Mouse (Mus musculus) MEL (cell line): Measurements from ENCODE around the gene Lman1l. TPM values are rescaled to one million over a fixed set of nuclear protein-coding genes. Genes with fewer than 3 reads are reported as not detected.

Experiments used
- DNase-seq: peaks from one replicate; pipeline ENCODE4 v3.0.0; 2011; ENCODE audit warnings: low read depth, low spot score
- H3K27ac ChIP-seq: 2 replicates; pipeline ENCODE4 v1.5.1; 2012; ENCODE audit warnings: low read depth, mild to moderate bottlenecking, control low read depth, low read length, moderate library complexity; ENCODE audit not compliant: control insufficient read depth
- H3K27me3 ChIP-seq, 2 experiments: fragments of 150-350 bp in 1 of 2; sonication (generic) in 1 of 2; 2 replicates each; pipeline ENCODE4 v1.6.1; 2012; ENCODE audit warnings: low read length in 2 of 2, mild to moderate bottlenecking in 2 of 2, improper control_type of control experiment in 1 of 2, moderate library complexity in 1 of 2; ENCODE audit not compliant: insufficient read depth in 2 of 2, control insufficient read depth in 1 of 2
- H3K36me3 ChIP-seq, 2 experiments: 2 replicates each; pipeline ENCODE4 v1.6.1; 2012 to 2014; ENCODE audit warnings: low read length in 2 of 2, improper control_type of control experiment in 1 of 2, inconsistent platforms in 1 of 2, mild to moderate bottlenecking in 1 of 2; ENCODE audit not compliant: insufficient read depth in 2 of 2, control insufficient read depth in 1 of 2
- H3K4me1 ChIP-seq, 2 experiments: fragments of 150-350 bp in 1 of 2; sonication (generic) in 1 of 2; 2 replicates each; pipeline ENCODE4 v1.6.1; 2012; ENCODE audit warnings: low read length in 2 of 2, improper control_type of control experiment in 1 of 2, mild to moderate bottlenecking in 1 of 2; ENCODE audit not compliant: insufficient read depth in 2 of 2, control insufficient read depth in 1 of 2
- H3K4me3 ChIP-seq, 2 experiments: fragments of 150-350 bp in 1 of 2; sonication (generic) in 1 of 2; 2 replicates each; pipeline ENCODE4 v1.5.1; 2012; ENCODE audit warnings: low read depth in 2 of 2, low read length in 2 of 2, mild to moderate bottlenecking in 2 of 2, moderate library complexity in 2 of 2, control low read depth in 1 of 2, improper control_type of control experiment in 1 of 2; ENCODE audit not compliant: control insufficient read depth in 1 of 2, insufficient read depth in 1 of 2
- H3K79me2 ChIP-seq: 2 replicates; pipeline ENCODE4 v1.6.1; 2012; ENCODE audit warnings: mild to moderate bottlenecking, low read length, moderate library complexity; ENCODE audit not compliant: control insufficient read depth, poor library complexity, insufficient read depth
- H3K9ac ChIP-seq: 2 replicates; pipeline ENCODE4 v1.6.1; 2012; ENCODE audit warnings: low read depth, mild to moderate bottlenecking, control low read depth, low read length, moderate library complexity; ENCODE audit not compliant: control insufficient read depth, poor library complexity, severe bottlenecking
- H3K9me3 ChIP-seq: fragments of 150-350 bp; sonication (generic); replicated peaks from 2 replicates; pipeline ENCODE4 v1.6.1; 2012; ENCODE audit warnings: mild to moderate bottlenecking, low read length, improper control_type of control experiment, moderate library complexity; ENCODE audit not compliant: insufficient read depth
- BHLHE40 ChIP-seq: IDR thresholded peaks from 2 replicates; pipeline ENCODE4 v1.6.1; 2012; ENCODE audit warnings: low read depth, mild to moderate bottlenecking, inconsistent platforms, low read length, improper control_type of control experiment, borderline replicate concordance
- CHD1 ChIP-seq: IDR thresholded peaks from 2 replicates; pipeline ENCODE4 v1.6.1; 2012; ENCODE audit warnings: low read depth, mild to moderate bottlenecking, inconsistent platforms, low read length, improper control_type of control experiment
- CHD2 ChIP-seq: IDR thresholded peaks from 2 replicates; pipeline ENCODE4 v1.6.1; 2011; ENCODE audit warnings: low read length, improper control_type of control experiment
- EP300 ChIP-seq, 2 experiments: IDR thresholded peaks; 2 replicates each; pipeline ENCODE4 v1.6.1; 2011; ENCODE audit warnings: improper control_type of control experiment in 2 of 2, low read length in 2 of 2, low read depth in 1 of 2, mild to moderate bottlenecking in 1 of 2
- HCFC1 ChIP-seq: IDR thresholded peaks from 2 replicates; pipeline ENCODE4 v1.6.1; 2012; ENCODE audit warnings: low read depth, mild to moderate bottlenecking, inconsistent platforms, low read length, improper control_type of control experiment, moderate library complexity
- KAT2A ChIP-seq: conservative IDR thresholded peaks from 2 replicates; pipeline ENCODE4 v1.6.1; 2012; ENCODE audit warnings: low read depth, low read length, improper control_type of control experiment, inconsistent platforms
- MAX ChIP-seq: IDR thresholded peaks from 2 replicates; pipeline ENCODE4 v1.6.1; 2011; ENCODE audit warnings: low read length, improper control_type of control experiment
- MEF2A ChIP-seq: IDR thresholded peaks from 2 replicates; pipeline ENCODE4 v1.6.1; 2014; ENCODE audit warnings: low read depth, mild to moderate bottlenecking, inconsistent platforms, low read length, improper control_type of control experiment; ENCODE audit not compliant: poor library complexity, insufficient replicate concordance, severe bottlenecking; ENCODE audit errors: extremely low read depth
- NELFE ChIP-seq: IDR thresholded peaks from 2 replicates; pipeline ENCODE4 v1.6.1; 2011; ENCODE audit warnings: low read depth, low read length, improper control_type of control experiment
- NRF1 ChIP-seq: IDR thresholded peaks from 2 replicates; pipeline ENCODE4 v1.6.1; 2014; ENCODE audit warnings: low read depth, mild to moderate bottlenecking, inconsistent platforms, low read length, improper control_type of control experiment, moderate library complexity; ENCODE audit not compliant: poor library complexity, insufficient read depth, severe bottlenecking
- RCOR1 ChIP-seq: IDR thresholded peaks from 2 replicates; pipeline ENCODE4 v1.6.1; 2012; ENCODE audit warnings: low read depth, mild to moderate bottlenecking, inconsistent platforms, low read length, improper control_type of control experiment
- SIN3A ChIP-seq: IDR thresholded peaks from 2 replicates; pipeline ENCODE4 v1.6.1; 2012; ENCODE audit warnings: low read length, improper control_type of control experiment, inconsistent platforms
- SMC3 ChIP-seq: IDR thresholded peaks from 2 replicates; pipeline ENCODE4 v1.6.1; 2011; ENCODE audit warnings: low read depth, low read length, improper control_type of control experiment
- USF2 ChIP-seq, 2 experiments: IDR thresholded peaks; 2 replicates each; pipeline ENCODE4 v1.6.1; 2011 to 2012; ENCODE audit warnings: improper control_type of control experiment in 2 of 2, low read length in 2 of 2, borderline replicate concordance in 1 of 2, inconsistent platforms in 1 of 2, low read depth in 1 of 2, mild to moderate bottlenecking in 1 of 2; ENCODE audit not compliant: insufficient read depth in 1 of 2
- ZC3H11A ChIP-seq: IDR thresholded peaks from 2 replicates; pipeline ENCODE4 v1.6.1; 2012; ENCODE audit warnings: low read depth, mild to moderate bottlenecking, inconsistent platforms, low read length, improper control_type of control experiment
- ZMIZ1 ChIP-seq: IDR thresholded peaks from 2 replicates; pipeline ENCODE4 v1.6.1; 2012; ENCODE audit warnings: low read depth, mild to moderate bottlenecking, inconsistent platforms, low read length, improper control_type of control experiment, moderate library complexity
- polyA plus RNA-seq, 2 experiments: library from polyadenylated mRNA; stranded (reverse) in 1 of 2; unstranded in 1 of 2; fragments of >175 nt in 1 of 2; fragments of >200 nt in 1 of 2; gene quantifications; 2 replicates each; pipeline versions ENCODE4 v1.2.1 to v1.2.4; 2012; ENCODE audit warnings: low replicate concordance in 2 of 2, low read depth in 1 of 2; ENCODE audit not compliant: insufficient read length in 2 of 2, insufficient read depth in 1 of 2, missing spikeins in 1 of 2
- total RNA-seq: library from RNA; depleted of rRNA; stranded (reverse); fragments of 300-350 nt; gene quantifications from 2 replicates; pipeline ENCODE4 v1.2.3, GENCODE M21; 2012

Lman1l gene
- total and polyA plus RNA-seq, 3 experiments, result 0.08 to 0.11 TPM; not detected in 1

DNA sequence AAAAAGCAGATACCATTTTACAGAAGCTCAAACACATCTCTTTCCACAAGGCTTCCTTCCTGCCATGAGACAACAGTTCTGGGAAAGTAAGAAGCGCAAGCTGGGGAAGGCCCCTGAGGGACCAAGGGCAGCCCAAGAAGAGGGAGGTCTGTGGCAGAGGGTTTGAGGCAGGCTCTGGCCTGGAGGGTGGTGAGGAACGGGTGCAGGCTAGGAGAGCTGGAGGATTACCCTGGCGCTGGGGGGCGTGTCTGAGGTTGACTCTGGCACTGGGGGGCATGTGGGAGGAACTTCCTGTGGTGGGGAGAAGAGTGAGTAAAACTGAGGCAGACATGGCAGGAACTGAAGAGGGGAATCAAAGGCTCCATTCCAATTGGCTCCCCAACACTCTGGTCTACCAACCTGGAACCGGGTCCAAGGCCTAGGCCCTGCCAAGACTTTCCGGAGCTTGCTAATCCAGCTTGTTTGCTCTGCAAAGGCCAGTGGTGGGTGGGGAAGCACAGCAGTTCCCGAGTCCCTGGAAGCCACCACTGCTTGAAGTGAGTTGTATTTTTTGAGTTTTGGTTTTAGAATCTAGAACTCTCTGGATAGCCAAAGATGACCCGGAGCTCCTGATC, 2.9 kb downstream of the Lman1l start:
- Histone ChIP-seq H3K9me3 (no peaks in the 10 kb centered on the region), H3K27me3 (no peaks in the 10 kb centered on the region; a peak in 2 of 4 replicates), H3K9ac (no peak overlapping the region), H3K4me1 (peaks cover 0 to 5% of the 10 kb centered on the region in 2 experiments; a peak in 1 of 4 replicates), H3K4me3 (no peak overlapping the region), H3K79me2 (no peaks in the 10 kb centered on the region), H3K36me3 (no peaks in the 10 kb centered on the region), H3K27ac (no peak overlapping the region)
- DNase-seq, result no peak
- TF ChIP-seq NRF1 (no peak), BHLHE40 (no peak), KAT2A (no peak), SIN3A (no peak), CHD2 (no peak), NELFE (no peak)

DNA sequence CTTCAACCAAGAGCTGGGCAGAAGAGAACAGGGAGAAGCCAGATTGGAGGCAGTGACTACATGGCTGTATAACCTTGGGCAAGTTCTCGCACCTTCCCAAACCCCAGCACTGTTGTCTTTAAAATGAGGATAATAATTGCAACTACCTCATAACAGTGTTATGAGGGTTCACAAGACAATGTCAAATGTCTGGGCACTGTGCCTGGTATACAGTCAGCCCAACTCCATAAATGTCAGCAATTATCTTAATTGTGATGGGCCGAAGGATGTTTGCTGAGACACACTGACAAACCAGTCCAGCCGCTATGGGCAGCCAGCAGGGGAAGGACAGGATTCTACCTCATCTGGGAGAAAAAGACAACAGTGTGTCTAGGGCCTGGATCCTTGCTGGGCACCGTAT, 5.8 kb downstream of the Lman1l start:
- no peaks in the 10 kb centered on the region for H3K79me2 ChIP-seq
- peaks cover 0 to 4% of the 10 kb centered on the region in 2 experiments; a peak in 3 of 4 replicates for H3K27me3 ChIP-seq
- TF ChIP-seq CHD1, result no peak

DNA sequence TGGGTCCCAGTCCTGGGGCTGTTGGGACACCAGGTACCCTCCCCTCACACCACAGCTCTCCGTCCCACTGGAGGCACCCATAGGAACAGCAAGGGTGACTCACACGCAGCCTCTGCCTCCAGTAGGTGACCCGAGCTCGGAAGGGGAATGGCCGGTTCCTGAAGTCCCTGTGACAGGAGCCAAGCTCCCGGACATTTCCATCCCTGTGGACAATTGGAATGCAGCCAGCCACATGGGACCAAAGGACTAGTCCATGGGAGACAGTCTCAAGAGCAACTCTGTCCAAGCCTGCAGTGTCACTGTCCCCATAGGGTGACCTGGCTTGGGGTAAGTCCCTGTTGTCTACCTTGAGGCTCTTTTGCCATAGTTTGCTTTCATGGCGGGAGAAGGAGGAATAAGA, 6.6 kb downstream of the Lman1l start:
- Histone ChIP-seq H3K4me1 (peaks cover 0 to 4% of the 10 kb centered on the region in 2 experiments; a peak in 1 of 4 replicates), H3K9me3 (no peaks in the 10 kb centered on the region), H3K9ac (no peak overlapping the region), H3K79me2 (no peaks in the 10 kb centered on the region), H3K27me3 (peaks cover 0 to 4% of the 10 kb centered on the region in 2 experiments; a peak in 3 of 4 replicates), H3K36me3 (no peaks in the 10 kb centered on the region), H3K4me3 (no peak overlapping the region), H3K27ac (no peak overlapping the region)
- TF ChIP-seq USF2 (IDR thresholded peaks at IDR 0.05; ENCODE audit: borderline replicate concordance in 1 of 2, insufficient read depth in 1 of 2, low read depth in 1 of 2, low read length in 2 of 2) (no peak), BHLHE40 (no peak), RCOR1 (no peak), MAX (no peak), HCFC1 (no peak), EP300 (IDR thresholded peaks at IDR 0.05; ENCODE audit: low read depth in 1 of 2, low read length in 2 of 2) (no peak), NELFE (no peak), MEF2A (no peak), ZMIZ1 (no peak), CHD2 (no peak), ZC3H11A (no peak), SMC3 (no peak), NRF1 (no peak)
- DNase-seq, result no peak

More for the DNA sequence above, 5.8 kb downstream of the Lman1l start:
- no peak overlapping the region for H3K27ac ChIP-seq
- no peaks in the 10 kb centered on the region for H3K9me3 ChIP-seq
- no peak overlapping the region for H3K9ac ChIP-seq
- DNase-seq, result no peak
- no peak overlapping the region for H3K4me3 ChIP-seq
- no peaks in the 10 kb centered on the region for H3K36me3 ChIP-seq
- H3K4me1 ChIP-seq, result peaks cover 0 to 5% of the 10 kb centered on the region in 2 experiments; a peak in 1 of 4 replicates
